Mouse (Mus musculus) lung, adult 2 months (tissue): Measurements from ENCODE around the gene Lrg1.

Source experiments
- CTCF ChIP-seq: fragments of 200-500 bp; IDR thresholded peaks from 2 replicates; pipeline ENCODE4 v1.5.1; 2011; ENCODE audit warnings: mild to moderate bottlenecking, low read length, control low read depth; ENCODE audit not compliant: insufficient read depth
- POLR2A ChIP-seq: fragments of 200-500 bp; IDR thresholded peaks from 2 replicates; pipeline ENCODE4 v1.6.1; 2011; ENCODE audit warnings: low read depth, mild to moderate bottlenecking, control low read depth, low read length, borderline replicate concordance; ENCODE audit errors: extremely low read depth

GRCm38 (mm10) chr17:56128246-56128645, 6.4 kb upstream of the Lrg1 start:
- TF ChIP-seq POLR2A: no peak
- no peak for TF ChIP-seq CTCF
